Mouse (Mus musculus) CH12.LX (cell line): Measurements from ENCODE around the gene Ddx20. TPM values are rescaled to one million over a fixed set of nuclear protein-coding genes. Genes with fewer than 3 reads are reported as not detected.

ENCODE experiments used
- DNase-seq: peaks from one replicate; pipeline ENCODE4 v3.0.0-alpha.2; 2013; ENCODE audit errors: extremely low read depth
- H3K27ac ChIP-seq: 2 replicates; pipeline ENCODE4 v1.5.1; 2012; ENCODE audit warnings: low read depth, mild to moderate bottlenecking, control low read depth, moderate library complexity; ENCODE audit not compliant: insufficient read depth
- H3K27me3 ChIP-seq: replicated peaks from 2 replicates; pipeline ENCODE3; 2012; ENCODE audit warnings: inconsistent platforms
- H3K36me3 ChIP-seq, 2 experiments: replicated peaks in 1 of 2; 2 replicates each; pipeline versions ENCODE3 to v1.6.1; 2012; ENCODE audit warnings: inconsistent platforms in 1 of 2, low read length in 1 of 2, mild to moderate bottlenecking in 1 of 2, mixed read lengths in 1 of 2, moderate library complexity in 1 of 2; ENCODE audit not compliant: control insufficient read depth in 1 of 2, insufficient read depth in 1 of 2
- H3K4me1 ChIP-seq, 2 experiments: 2 replicates each; pipeline ENCODE4 v1.6.1; 2012; ENCODE audit warnings: inconsistent platforms in 1 of 2, moderate library complexity in 1 of 2; ENCODE audit not compliant: insufficient read depth in 2 of 2, control insufficient read depth in 1 of 2
- H3K4me2 ChIP-seq: 2 replicates; pipeline ENCODE4 v1.6.1; 2012; ENCODE audit warnings: low read depth, mild to moderate bottlenecking, control low read depth; ENCODE audit not compliant: poor library complexity, insufficient read depth, severe bottlenecking
- H3K4me3 ChIP-seq, 3 experiments: fragments of 150-350 bp in 1 of 3; sonication (generic) in 1 of 3; replicated peaks in 1 of 3; 2 replicates each; pipeline versions ENCODE3 to v1.5.1; 2011 to 2012; ENCODE audit warnings: low read depth in 2 of 3, low read length in 2 of 3, mild to moderate bottlenecking in 2 of 3, moderate library complexity in 2 of 3, control low read depth in 1 of 3, improper control_type of control experiment in 1 of 3, inconsistent platforms in 1 of 3, mixed read lengths in 1 of 3; ENCODE audit not compliant: poor library complexity in 1 of 3
- H3K79me2 ChIP-seq: replicated peaks from 2 replicates; pipeline ENCODE4 v1.6.1; 2012; ENCODE audit warnings: mild to moderate bottlenecking, moderate library complexity; ENCODE audit not compliant: control insufficient read depth, poor library complexity, insufficient read depth, severe bottlenecking; ENCODE audit errors: extremely low read depth
- H3K9ac ChIP-seq: 2 replicates; pipeline ENCODE4 v1.6.1; 2012; ENCODE audit warnings: low read depth, mild to moderate bottlenecking, control low read depth, moderate library complexity; ENCODE audit not compliant: insufficient read depth
- H3K9me3 ChIP-seq: replicated peaks from 2 replicates; pipeline ENCODE3; 2012; ENCODE audit warnings: low read length, inconsistent platforms, mixed read lengths
- CTCF ChIP-seq, 2 experiments: IDR thresholded peaks in 1 of 2; conservative IDR thresholded peaks in 1 of 2; 2 replicates each; pipeline ENCODE4 v1.5.1; 2011 to 2012; ENCODE audit warnings: low read depth in 2 of 2, low read length in 2 of 2, improper control_type of control experiment in 1 of 2, inconsistent platforms in 1 of 2, mild to moderate bottlenecking in 1 of 2, moderate library complexity in 1 of 2
- ELF1 ChIP-seq: IDR thresholded peaks from 2 replicates; pipeline ENCODE4 v1.6.1; 2014; ENCODE audit warnings: low read depth, mild to moderate bottlenecking, inconsistent platforms, low read length, improper control_type of control experiment
- EP300 ChIP-seq: IDR thresholded peaks from 2 replicates; pipeline ENCODE4 v1.6.1; 2011; ENCODE audit warnings: low read length, improper control_type of control experiment
- ETS1 ChIP-seq: conservative IDR thresholded peaks from 2 replicates; pipeline ENCODE4 v1.6.1; 2012; ENCODE audit warnings: low read depth, mild to moderate bottlenecking, inconsistent platforms, low read length, improper control_type of control experiment, moderate library complexity
- GABPA ChIP-seq: IDR thresholded peaks from 2 replicates; pipeline ENCODE4 v1.6.1; 2012; ENCODE audit warnings: low read depth, low read length, improper control_type of control experiment, inconsistent platforms; ENCODE audit not compliant: insufficient replicate concordance
- HCFC1 ChIP-seq: IDR thresholded peaks from 2 replicates; pipeline ENCODE4 v1.6.1; 2012; ENCODE audit warnings: low read depth, mild to moderate bottlenecking, inconsistent platforms, low read length, improper control_type of control experiment
- IRF4 ChIP-seq: IDR thresholded peaks from 2 replicates; pipeline ENCODE4 v1.6.1; 2014; ENCODE audit warnings: low read depth, mild to moderate bottlenecking, inconsistent platforms, low read length, improper control_type of control experiment
- JUND ChIP-seq: conservative IDR thresholded peaks from 2 replicates; pipeline ENCODE4 v1.6.1; 2011; ENCODE audit warnings: low read depth, low read length, improper control_type of control experiment
- MAX ChIP-seq: IDR thresholded peaks from 2 replicates; pipeline ENCODE4 v1.6.1; 2011; ENCODE audit warnings: low read length, improper control_type of control experiment
- MEF2A ChIP-seq: IDR thresholded peaks from 2 replicates; pipeline ENCODE4 v1.6.1; 2014; ENCODE audit warnings: low read depth, mild to moderate bottlenecking, inconsistent platforms, low read length, improper control_type of control experiment, borderline replicate concordance
- NRF1 ChIP-seq: IDR thresholded peaks from 2 replicates; pipeline ENCODE4 v1.6.1; 2014; ENCODE audit warnings: low read depth, mild to moderate bottlenecking, inconsistent platforms, low read length, improper control_type of control experiment, moderate library complexity
- POLR2A ChIP-seq: IDR thresholded peaks from 2 replicates; pipeline ENCODE4 v1.6.1; 2011; ENCODE audit warnings: low read depth, mild to moderate bottlenecking, improper control_type of control experiment, low read length
- POLR2AphosphoS2 ChIP-seq: IDR thresholded peaks from 2 replicates; pipeline ENCODE4 v1.6.1; 2011; ENCODE audit warnings: low read depth, low read length, improper control_type of control experiment
- RAD21 ChIP-seq: IDR thresholded peaks from 2 replicates; pipeline ENCODE4 v1.6.1; 2011; ENCODE audit warnings: low read depth, mild to moderate bottlenecking, low read length, improper control_type of control experiment, moderate library complexity
- SIN3A ChIP-seq: IDR thresholded peaks from 2 replicates; pipeline ENCODE4 v1.6.1; 2012; ENCODE audit warnings: low read length, improper control_type of control experiment, inconsistent platforms
- SMC3 ChIP-seq: IDR thresholded peaks from 2 replicates; pipeline ENCODE4 v1.6.1; 2011; ENCODE audit warnings: low read depth, low read length, improper control_type of control experiment
- USF2 ChIP-seq: conservative IDR thresholded peaks from 2 replicates; pipeline ENCODE4 v1.6.1; 2011; ENCODE audit warnings: low read depth, low read length, improper control_type of control experiment
- ZC3H11A ChIP-seq: IDR thresholded peaks from 2 replicates; pipeline ENCODE4 v1.6.1; 2012; ENCODE audit warnings: low read depth, mild to moderate bottlenecking, inconsistent platforms, low read length, improper control_type of control experiment
- dilution Hi-C: fragments of 300-500 bp; cut with MboI; formaldehyde crosslinking; loops from 2 replicates; pipeline ENCODE4 v1.14.3; 2020; ENCODE audit warnings: low sequenced_read_pairs; ENCODE audit not compliant: extremely low pct_unique_long_range_greater_than_20kb, extremely low pct_ligation_motif_present
- in situ Hi-C: fragments of 300-500 bp; cut with MboI; formaldehyde crosslinking; loops from 3 replicates; pipeline ENCODE4 v1.14.3; 2019; ENCODE audit warnings: low sequenced_read_pairs, low pct_ligation_motif_present, low pct_unique_long_range_greater_than_20kb, mixed read lengths
- polyA plus RNA-seq: library from polyadenylated mRNA; unstranded; fragments of >175 nt; gene quantifications from 2 replicates; pipeline ENCODE4 v1.2.1, GENCODE M21; 2012; ENCODE audit warnings: low read depth; ENCODE audit not compliant: insufficient read length
- total RNA-seq, 2 experiments: library from RNA; depleted of rRNA; stranded (reverse); fragments of 300-350 nt in 1 of 2; fragments of >200 nt in 1 of 2; gene quantifications; 2 replicates each; pipeline ENCODE4 v1.2.3; 2012 to 2014

The Ddx20 gene
- total and polyA plus RNA-seq, 3 experiments: 30.8 to 66.5 (median 50.4) TPM

GRCm38 (mm10) chr3:105706366-105707020 is 19.1 kb upstream of the Ddx20 start:
- Histone ChIP-seq H3K4me2 (no peak overlapping the region), H3K27me3 (peaks cover 7% of the 10 kb centered on the region)
- no peak for TF ChIP-seq ZC3H11A

GRCm38 (mm10) chr3:105705561-105705960 is 18.2 kb upstream of the Ddx20 start:
- peaks cover 10 to 20% of the 10 kb centered on the region in 2 experiments; a peak in 3 of 4 replicates for H3K4me1 ChIP-seq

More at GRCm38 (mm10) chr3:105706366-105707020, 19.1 kb upstream of the Ddx20 start:
- DNase-seq: no peak
- in situ Hi-C loops (no loop called here), dilution Hi-C loops (no loop called here)
- H3K9me3 ChIP-seq: no peaks in the 10 kb centered on the region
- no peak overlapping the region for H3K27ac ChIP-seq
- H3K4me1 ChIP-seq: peaks cover 7 to 15% of the 10 kb centered on the region in 2 experiments; a peak in 3 of 4 replicates
- H3K4me3 ChIP-seq: no peak overlapping the region
- no peak overlapping the region for H3K9ac ChIP-seq
- H3K79me2 ChIP-seq: peaks cover 4% of the 10 kb centered on the region
- H3K36me3 ChIP-seq: peaks cover 3 to 9% of the 10 kb centered on the region in 2 experiments

DNA sequence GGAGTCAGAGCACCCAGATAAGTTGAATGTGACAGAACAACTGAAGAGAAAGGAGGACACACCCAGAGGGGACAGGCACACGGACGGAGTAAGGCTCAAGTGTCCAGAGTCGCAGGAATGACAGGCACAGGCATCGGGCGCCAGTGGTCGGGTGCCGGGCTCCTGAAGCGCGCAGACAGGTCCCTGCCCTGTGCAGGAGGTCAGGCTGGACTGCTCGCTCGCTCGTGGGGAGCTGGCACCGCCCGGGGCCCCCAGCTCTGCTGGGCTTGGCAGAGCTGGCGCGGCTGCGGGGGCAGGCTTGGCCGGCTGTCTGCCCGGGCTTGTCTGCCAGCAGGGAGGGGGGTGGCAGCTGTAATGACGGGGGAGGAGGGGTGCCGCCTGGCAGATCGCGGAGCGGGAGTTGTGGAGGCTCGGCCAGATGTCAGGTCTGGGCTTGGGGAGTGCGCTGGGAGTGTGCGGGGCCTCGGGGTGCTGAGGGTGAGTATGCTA is 17.7 kb upstream of the Ddx20 start:
- Histone ChIP-seq H3K36me3 (peaks cover 0 to 1% of the 10 kb centered on the region in 2 experiments), H3K27ac (no peak overlapping the region), H3K27me3 (peaks cover 9% of the 10 kb centered on the region), H3K9me3 (no peaks in the 10 kb centered on the region), H3K4me1 (peaks cover 10 to 20% of the 10 kb centered on the region in 2 experiments; a peak in 3 of 4 replicates), H3K4me2 (peak overlapping the region; percentile 70), H3K4me3 (peak overlapping the region; percentile 57 to 81 (median 71)), H3K9ac (peak overlapping the region; percentile 64), H3K79me2 (peaks cover 4% of the 10 kb centered on the region)
- DNase-seq: no peak
- TF ChIP-seq GABPA (no peak), POLR2AphosphoS2 (no peak), MAX (no peak), NRF1 (no peak), HCFC1 (no peak), IRF4 (no peak), ETS1 (no peak), RAD21 (no peak), EP300 (no peak), POLR2A (no peak), JUND (no peak), USF2 (no peak)
- in situ Hi-C loops (no loop called here), dilution Hi-C loops (no loop called here)

More at GRCm38 (mm10) chr3:105705561-105705960, 18.2 kb upstream of the Ddx20 start:
- Histone ChIP-seq H3K9ac (peak overlapping the region; percentile 64), H3K79me2 (peaks cover 4% of the 10 kb centered on the region), H3K36me3 (peaks cover 3 to 5% of the 10 kb centered on the region in 2 experiments), H3K4me3 (peak overlapping the region; percentile 57 to 81 (median 71)), H3K27ac (no peak overlapping the region), H3K27me3 (peaks cover 7% of the 10 kb centered on the region), H3K4me2 (peak overlapping the region; percentile 70), H3K9me3 (no peaks in the 10 kb centered on the region)
- dilution Hi-C loops (no loop called here), in situ Hi-C loops (no loop called here)
- no peak for DNase-seq
- TF ChIP-seq ZC3H11A: no peak
- TF ChIP-seq SIN3A: no peak
- no peak for TF ChIP-seq HCFC1
- no peak for TF ChIP-seq MEF2A
- no peak for TF ChIP-seq CTCF (conservative IDR thresholded peaks at IDR 0.05 in 1 of 2, IDR thresholded peaks at IDR 0.05 in 1 of 2; ENCODE audit: low read depth in 2 of 2, low read length in 2 of 2)
- no peak for TF ChIP-seq POLR2A
- no peak for TF ChIP-seq ELF1
- no peak for TF ChIP-seq SMC3
